Mouse (Mus musculus) ES-Bruce4 (cell line): ENCODE data around the gene Ephb3.

Experiments
- CTCF ChIP-seq: IDR thresholded peaks from one replicate; pipeline ENCODE4 v1.8.1; 2011; ENCODE audit warnings: low read depth, low read length
- EP300 ChIP-seq: IDR thresholded peaks from 2 replicates; pipeline ENCODE4 v1.6.1; 2011; ENCODE audit warnings: low read depth, low read length; ENCODE audit not compliant: insufficient read depth
- POLR2A ChIP-seq: IDR thresholded peaks from one replicate; pipeline ENCODE4 v1.8.1; 2011; ENCODE audit warnings: low read length; ENCODE audit not compliant: insufficient read depth

DNA sequence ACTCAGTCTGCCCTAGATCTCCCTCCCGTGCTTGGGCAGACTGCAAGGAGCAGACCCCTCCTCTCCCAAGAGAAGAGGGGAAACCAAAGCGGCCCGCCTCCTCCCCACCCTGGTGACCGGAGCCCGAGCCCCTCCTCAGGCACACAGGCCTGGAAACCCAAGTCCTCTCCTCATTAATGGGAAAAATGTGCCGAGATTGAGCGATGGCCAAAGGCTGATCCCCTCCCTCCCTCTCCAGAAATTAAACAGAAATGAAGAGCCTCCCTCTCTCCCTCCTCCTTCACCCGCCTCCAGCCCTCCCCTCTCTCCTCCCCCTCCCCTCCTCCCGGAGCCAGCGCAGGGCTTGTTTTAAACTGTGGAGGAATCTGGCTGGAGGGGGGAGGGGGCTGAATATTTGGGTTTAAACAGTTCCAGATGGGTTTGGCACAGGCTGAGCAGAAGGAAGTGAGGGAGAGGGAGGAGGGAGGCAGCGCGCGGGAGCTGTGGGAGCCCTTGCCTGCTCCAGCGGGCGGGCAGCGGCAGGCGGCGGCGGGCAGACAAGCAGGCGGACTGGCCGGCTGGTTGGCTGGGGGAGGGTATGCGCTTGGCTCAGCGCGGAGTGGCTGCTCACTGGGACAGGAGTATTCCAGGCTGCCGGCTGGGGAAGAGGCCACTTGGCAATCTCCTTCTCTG, 6.2 kb downstream of the Ephb3 start:
- TF ChIP-seq POLR2A (no peak), CTCF (no peak), EP300 (no peak)
